Comparison of ENCODE assay signal across 1 mouse cellular context in genomic region chr2:136919433-136919832, GRCm38 (mm10).
TF ChIP-seq lines count a peak whose summit lies in the region.

No protein-coding gene starts in this region.

TF ChIP-seq in MEL, 35 proteins besides CTCF, POLR2A, EP300 and RAD21:
- TF ChIP-seq POLR2AphosphoS2 (IDR thresholded peaks at IDR 0.05; ENCODE audit: low read length) (no peak), TCF12 (IDR thresholded peaks at IDR 0.05; ENCODE audit: low read depth, low read length) (no peak), HCFC1 (IDR thresholded peaks at IDR 0.05; ENCODE audit: low read depth, low read length) (no peak), SMC3 (IDR thresholded peaks at IDR 0.05; ENCODE audit: low read depth, low read length) (no peak), GATA1 (IDR thresholded peaks at IDR 0.05; ENCODE audit: low read depth, low read length) (no peak), UBTF (IDR thresholded peaks at IDR 0.05; ENCODE audit: borderline replicate concordance, insufficient read depth, low read depth, low read length) (no peak), USF2 (IDR thresholded peaks at IDR 0.05; ENCODE audit: borderline replicate concordance in 1 of 2, insufficient read depth in 1 of 2, low read depth in 1 of 2, low read length in 2 of 2) (no peak), RCOR1 (IDR thresholded peaks at IDR 0.05; ENCODE audit: low read depth, low read length) (no peak), GABPA (IDR thresholded peaks at IDR 0.05; ENCODE audit: low read depth, low read length) (no peak), MAX (IDR thresholded peaks at IDR 0.05; ENCODE audit: low read length) (no peak), NELFE (IDR thresholded peaks at IDR 0.05; ENCODE audit: low read depth, low read length) (no peak), MAFK (IDR thresholded peaks at IDR 0.05; ENCODE audit: borderline replicate concordance, low read depth, low read length) (no peak), MYC (IDR thresholded peaks at IDR 0.05; ENCODE audit: low read depth, low read length) (no peak), KAT2A (conservative IDR thresholded peaks at IDR 0.05; ENCODE audit: low read depth, low read length) (no peak), MXI1 (IDR thresholded peaks at IDR 0.05; ENCODE audit: low read depth, low read length) (no peak), ZNF384 (IDR thresholded peaks at IDR 0.05; ENCODE audit: low read depth, low read length) (no peak), MYB (IDR thresholded peaks at IDR 0.05; ENCODE audit: low read depth, low read length) (no peak), NRF1 (IDR thresholded peaks at IDR 0.05; ENCODE audit: insufficient read depth, low read depth, low read length, poor library complexity, severe bottlenecking) (no peak)
